Mouse (Mus musculus): ENCODE results near the gene Gse1. TPM values are rescaled to one million over a fixed set of nuclear protein-coding genes. Genes with fewer than 3 reads are reported as not detected.

Gse1 gene
- polyA plus RNA-seq, 1 experiment from 2014 or later: 6.4 TPM

DNA sequence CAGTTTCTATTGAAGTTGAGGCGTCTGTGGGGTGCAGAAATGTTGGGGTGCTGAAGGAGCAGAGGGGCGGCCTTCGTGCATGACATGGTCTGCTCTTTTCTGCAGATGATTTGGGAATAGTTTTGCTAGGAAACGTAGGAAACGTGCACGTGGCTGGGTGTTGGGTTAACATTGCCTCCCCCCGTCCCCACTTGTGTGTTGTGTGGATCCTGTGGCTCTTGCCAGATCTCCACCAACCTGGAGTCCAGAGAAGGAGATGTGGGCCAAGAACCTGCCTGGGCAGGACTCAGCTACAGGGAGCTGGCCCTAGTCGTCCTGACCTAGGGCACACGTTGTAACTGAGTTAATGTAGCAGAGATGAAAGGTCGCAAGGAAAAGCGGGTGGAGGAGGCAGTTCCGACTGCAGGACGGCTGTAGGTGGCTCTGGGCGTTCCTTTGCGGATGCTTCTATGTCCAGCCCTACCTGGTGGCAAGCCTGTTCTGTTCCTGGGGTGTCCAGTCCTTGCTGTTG is 261.6 kb downstream of the Gse1 start:
- no peaks in the 10 kb centered on the region for H3K27me3 ChIP-seq (replicated peaks; ENCODE audit: control insufficient read depth, insufficient read depth, low read length)
- peaks cover 23% of the 10 kb centered on the region for H3K4me1 ChIP-seq (replicated peaks; ENCODE audit: control insufficient read depth, insufficient read depth, low read length)
- 23% methylated on average over 15 of the region's 15 CpGs for WGBS
- H3K27ac ChIP-seq (ENCODE audit: low read depth, low read length): peak overlapping the region; percentile 95
- no peak for TF ChIP-seq CTCF (IDR thresholded peaks at IDR 0.05; ENCODE audit: low read depth)
- H3K4me2 ChIP-seq (replicated peaks; ENCODE audit: low read depth): peak overlapping the region; percentile 91
- peak overlapping the region; percentile 74 for H3K4me3 ChIP-seq (ENCODE audit: low read depth, low read length)
- H3K9me3 ChIP-seq (ENCODE audit: control insufficient read depth): no peaks in the 10 kb centered on the region
- ATAC-seq: no peak
- H3K9ac ChIP-seq (ENCODE audit: low read depth, low read length): peak overlapping the region; percentile 85
- no peaks in the 10 kb centered on the region for H3K36me3 ChIP-seq (ENCODE audit: control insufficient read depth, insufficient read depth)

- H3K27ac ChIP-seq (ENCODE audit: low read depth, low read length): peak overlapping the region; percentile 95
- H3K9ac ChIP-seq (ENCODE audit: low read depth, low read length): peak overlapping the region; percentile 45; the same call in 1 of the 2 replicates
- peak; percentile 74 for ATAC-seq
- H3K36me3 ChIP-seq (ENCODE audit: control insufficient read depth, insufficient read depth): no peaks in the 10 kb centered on the region
- H3K9me3 ChIP-seq (ENCODE audit: control insufficient read depth): no peaks in the 10 kb centered on the region
- 17% methylated on average over 12 of the region's 12 CpGs for WGBS
- peak overlapping the region; percentile 74 for H3K4me3 ChIP-seq (ENCODE audit: low read depth, low read length)
- peaks cover 27% of the 10 kb centered on the region for H3K4me1 ChIP-seq (replicated peaks; ENCODE audit: control insufficient read depth, insufficient read depth, low read length)
- TF ChIP-seq CTCF (IDR thresholded peaks at IDR 0.05; ENCODE audit: low read depth): no peak
- peak overlapping the region; percentile 91 for H3K4me2 ChIP-seq (replicated peaks; ENCODE audit: low read depth)
- H3K27me3 ChIP-seq (replicated peaks; ENCODE audit: control insufficient read depth, insufficient read depth, low read length): no peaks in the 10 kb centered on the region
Observed at GRCm38 (mm10) chr8:120490354-120491141, 262.3 kb downstream of the Gse1 start.

- ATAC-seq: peak; percentile 9; the same call in 1 of the 2 replicates
- Histone ChIP-seq H3K4me1 (replicated peaks; ENCODE audit: control insufficient read depth, insufficient read depth, low read length) (peaks cover 27% of the 10 kb centered on the region), H3K9me3 (ENCODE audit: control insufficient read depth) (no peaks in the 10 kb centered on the region), H3K36me3 (ENCODE audit: control insufficient read depth, insufficient read depth) (no peaks in the 10 kb centered on the region), H3K9ac (ENCODE audit: low read depth, low read length) (no peak overlapping the region), H3K27me3 (replicated peaks; ENCODE audit: control insufficient read depth, insufficient read depth, low read length) (no peaks in the 10 kb centered on the region), H3K4me3 (ENCODE audit: low read depth, low read length) (no peak overlapping the region), H3K27ac (ENCODE audit: low read depth, low read length) (peak overlapping the region; percentile 95), H3K4me2 (replicated peaks; ENCODE audit: low read depth) (peak overlapping the region; percentile 91)
- TF ChIP-seq CTCF (IDR thresholded peaks at IDR 0.05; ENCODE audit: low read depth): peak; percentile 38; the same call in 1 of the 2 replicates
- 31% methylated on average over 5 of the region's 5 CpGs for WGBS
Observed at GRCm38 (mm10) chr8:120491166-120491793, 263.0 kb downstream of the Gse1 start.

DNA sequence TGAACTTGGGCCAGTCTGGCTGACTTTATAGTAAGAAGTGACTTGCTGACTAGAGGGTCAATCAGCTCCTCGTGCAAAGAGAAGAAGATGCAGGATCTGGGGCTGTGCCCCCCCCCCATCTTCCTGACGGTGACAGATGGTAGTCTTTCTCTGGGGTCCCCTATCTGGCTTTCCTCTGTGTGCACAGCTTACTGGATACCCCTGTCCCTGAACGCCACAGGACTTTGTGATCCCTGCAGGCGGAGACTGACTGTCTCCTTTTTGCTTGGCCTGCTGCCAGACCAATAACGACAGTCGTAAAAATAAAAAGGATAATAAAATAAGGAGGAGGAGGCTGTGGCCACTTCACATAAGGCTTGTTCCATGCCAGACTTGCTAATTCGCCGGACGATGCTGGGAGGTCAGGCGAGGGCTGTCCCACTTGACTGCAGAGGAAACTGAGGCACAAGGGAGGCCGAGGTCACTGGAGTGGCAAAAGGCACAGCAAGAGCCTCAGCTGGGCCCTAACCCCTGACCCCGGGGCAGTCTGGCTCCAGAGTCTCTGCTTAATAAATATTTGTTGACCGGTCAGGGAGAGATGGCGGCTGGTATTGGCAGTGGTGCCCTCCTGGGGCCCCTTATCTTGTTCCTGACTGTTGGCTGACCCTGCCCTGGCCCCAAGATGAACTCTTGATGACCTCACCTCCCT is 264.1 kb downstream of the Gse1 start:
- peak; percentile 12 for ATAC-seq
- Histone ChIP-seq H3K9ac (ENCODE audit: low read depth, low read length) (no peak overlapping the region), H3K27me3 (replicated peaks; ENCODE audit: control insufficient read depth, insufficient read depth, low read length) (no peaks in the 10 kb centered on the region), H3K36me3 (ENCODE audit: control insufficient read depth, insufficient read depth) (no peaks in the 10 kb centered on the region), H3K27ac (ENCODE audit: low read depth, low read length) (peak overlapping the region; percentile 95; the same call in 1 of the 2 replicates), H3K4me2 (replicated peaks; ENCODE audit: low read depth) (peak overlapping the region; percentile 91), H3K9me3 (ENCODE audit: control insufficient read depth) (no peaks in the 10 kb centered on the region), H3K4me1 (replicated peaks; ENCODE audit: control insufficient read depth, insufficient read depth, low read length) (peaks cover 27% of the 10 kb centered on the region), H3K4me3 (ENCODE audit: low read depth, low read length) (no peak overlapping the region)
- WGBS: 14% methylated on average over 14 of the region's 14 CpGs
- TF ChIP-seq CTCF (IDR thresholded peaks at IDR 0.05; ENCODE audit: low read depth): no peak

DNA sequence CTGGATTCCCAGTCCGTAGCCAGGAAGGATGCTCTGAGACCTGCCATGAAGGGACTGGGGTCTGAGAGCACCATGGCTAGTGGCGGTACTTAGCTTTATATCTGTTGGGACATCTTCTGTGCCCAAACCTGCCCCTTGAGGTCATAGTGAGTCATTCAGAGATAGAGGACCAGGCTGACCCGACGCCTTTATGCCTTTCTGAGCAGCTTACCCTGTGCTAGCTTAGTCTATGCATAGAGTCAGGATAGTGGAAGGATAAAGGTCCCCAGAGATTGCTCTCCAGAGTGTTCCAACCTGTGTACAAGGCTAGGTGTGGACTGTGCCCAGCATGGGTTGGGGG is 264.6 kb downstream of the Gse1 start:
- no peaks in the 10 kb centered on the region for H3K36me3 ChIP-seq (ENCODE audit: control insufficient read depth, insufficient read depth)
- peak; percentile 7 for ATAC-seq
- H3K27me3 ChIP-seq (replicated peaks; ENCODE audit: control insufficient read depth, insufficient read depth, low read length): no peaks in the 10 kb centered on the region
- no peak for TF ChIP-seq CTCF (IDR thresholded peaks at IDR 0.05; ENCODE audit: low read depth)
- no peaks in the 10 kb centered on the region for H3K9me3 ChIP-seq (ENCODE audit: control insufficient read depth)
- no peak overlapping the region for H3K9ac ChIP-seq (ENCODE audit: low read depth, low read length)
- 34% methylated on average over 4 of the region's 4 CpGs for WGBS
- peak overlapping the region; percentile 91 for H3K4me2 ChIP-seq (replicated peaks; ENCODE audit: low read depth)
- peaks cover 29% of the 10 kb centered on the region for H3K4me1 ChIP-seq (replicated peaks; ENCODE audit: control insufficient read depth, insufficient read depth, low read length)
- no peak overlapping the region for H3K4me3 ChIP-seq (ENCODE audit: low read depth, low read length)
- peak overlapping the region; percentile 10; the same call in 1 of the 2 replicates for H3K27ac ChIP-seq (ENCODE audit: low read depth, low read length)
